Mouse (Mus musculus) thymus, postnatal 0 days (tissue): ENCODE results near the gene Gm10643. TPM values are rescaled to one million over a fixed set of nuclear protein-coding genes. Genes with fewer than 3 reads are reported as not detected.

Experiments used
- DNase-seq: peaks from one replicate; pipeline ENCODE4 v3.0.0-alpha.2; 2015; ENCODE audit warnings: low spot score
- polyA plus RNA-seq: library from polyadenylated mRNA; unstranded; fragments of >200 nt; fragmentation: Nextera tagmentation; extraction: Ambion mirVana; gene quantifications from 2 replicates; pipeline ENCODE4 v1.2.1, GENCODE M21; 2015

Gene Gm10643
- polyA plus RNA-seq, 1 experiment from 2014 or later: 0.90 TPM

DNA sequence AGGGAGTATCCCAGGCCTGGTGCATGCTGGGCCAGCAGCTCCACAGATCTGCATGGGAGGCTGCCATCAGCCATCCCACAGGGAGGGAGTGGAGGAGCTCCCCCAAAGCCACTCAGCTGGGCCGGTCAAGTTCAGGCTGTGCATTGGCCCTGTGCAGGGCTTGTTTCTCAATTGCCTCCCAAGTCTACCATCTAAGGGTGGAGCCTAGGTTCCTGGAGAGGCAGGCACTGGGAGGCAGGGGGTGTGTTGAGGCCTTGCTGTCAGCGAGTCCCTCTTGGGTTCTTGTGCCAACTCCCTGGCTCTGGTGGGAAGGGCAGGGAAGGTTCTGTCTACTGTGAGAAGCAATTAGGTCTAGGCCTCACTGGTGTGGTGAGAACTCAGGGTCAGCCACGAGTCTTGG is 7.0 kb upstream of the Gm10643 start:
- no peak for DNase-seq

DNA sequence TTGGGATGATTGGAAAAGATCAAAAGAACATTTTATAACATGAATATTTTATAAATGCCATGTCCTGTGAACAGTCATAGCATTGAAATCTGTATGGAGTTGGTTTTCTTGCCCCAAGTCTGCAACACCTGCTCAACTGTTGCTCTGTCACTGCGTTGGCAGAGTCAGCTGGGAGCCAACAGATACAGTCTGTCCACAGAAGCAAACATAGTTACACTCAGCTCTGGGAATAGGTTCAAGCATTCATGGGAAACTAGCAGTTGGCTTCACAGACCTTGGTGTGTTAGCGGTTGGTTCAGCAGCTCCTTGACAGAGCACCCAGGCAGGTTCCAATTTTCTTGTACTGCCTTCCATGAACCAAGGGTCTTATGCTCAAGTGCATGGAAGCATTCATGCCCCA is 5.7 kb upstream of the Gm10643 start:
- no peak for DNase-seq

- DNase-seq: no peak
These were observed 5.3 kb upstream of the Gm10643 start for GRCm38 (mm10) chr8:84070241-84070640.

GRCm38 (mm10) chr8:84069750-84070149 is 4.8 kb upstream of the Gm10643 start:
- DNase-seq: no peak

DNA sequence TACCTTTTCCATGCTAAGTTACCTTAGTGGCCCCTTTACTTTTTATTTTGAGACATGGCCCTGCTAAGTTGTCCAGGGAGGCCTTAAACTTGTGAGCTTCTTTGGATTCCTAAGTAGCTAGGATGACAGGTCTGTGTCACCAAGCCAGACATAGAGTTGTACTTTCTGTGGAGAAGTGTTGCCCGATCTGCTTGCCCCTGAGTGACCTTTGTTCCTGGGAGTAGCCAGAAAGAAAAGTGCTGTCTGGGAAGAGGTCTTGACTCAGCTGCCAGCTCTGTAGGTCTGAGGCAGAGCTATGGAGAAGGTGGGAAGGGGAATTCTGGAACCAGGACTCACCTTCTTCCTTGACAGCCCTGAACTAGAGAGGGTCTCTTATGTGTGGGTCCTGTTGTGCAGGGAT is 4.2 kb upstream of the Gm10643 start:
- DNase-seq: no peak

DNA sequence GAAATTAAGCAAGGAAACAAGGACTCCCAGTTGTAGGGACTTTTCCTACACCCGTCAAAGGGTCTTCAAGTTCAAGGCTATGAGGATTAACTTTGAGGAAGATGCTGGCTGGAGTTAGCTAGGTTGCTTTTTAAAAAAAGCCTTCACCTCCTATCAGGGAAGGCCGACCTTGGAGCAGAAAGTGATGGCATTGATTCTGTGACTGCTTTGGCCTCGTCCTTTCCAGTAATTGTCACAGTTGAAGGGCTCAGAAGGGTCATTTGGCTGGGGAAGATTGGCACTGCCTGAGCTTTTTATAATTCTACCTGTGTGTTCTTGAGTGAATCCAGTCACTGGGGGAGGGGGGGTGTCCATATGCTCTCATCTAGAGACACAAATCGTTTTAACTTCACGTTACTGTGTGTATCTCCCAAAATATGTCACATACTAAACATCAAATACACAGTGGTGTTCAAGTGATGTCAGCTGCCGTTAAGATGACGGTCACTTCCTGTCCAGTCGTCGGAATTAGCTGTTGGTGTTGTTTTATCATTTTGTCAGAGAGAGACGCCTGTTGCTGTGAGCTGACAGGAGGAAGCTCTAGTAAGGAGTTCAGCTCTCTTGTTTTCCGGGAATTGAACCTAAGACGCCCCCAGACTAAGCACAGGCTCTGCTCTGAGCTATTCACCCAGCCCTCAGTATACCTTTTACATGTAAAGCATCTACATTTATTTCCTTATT is 3.5 kb upstream of the Gm10643 start:
- no peak for DNase-seq

GRCm38 (mm10) chr8:84067911-84068310 is 3.0 kb upstream of the Gm10643 start:
- no peak for DNase-seq

DNA sequence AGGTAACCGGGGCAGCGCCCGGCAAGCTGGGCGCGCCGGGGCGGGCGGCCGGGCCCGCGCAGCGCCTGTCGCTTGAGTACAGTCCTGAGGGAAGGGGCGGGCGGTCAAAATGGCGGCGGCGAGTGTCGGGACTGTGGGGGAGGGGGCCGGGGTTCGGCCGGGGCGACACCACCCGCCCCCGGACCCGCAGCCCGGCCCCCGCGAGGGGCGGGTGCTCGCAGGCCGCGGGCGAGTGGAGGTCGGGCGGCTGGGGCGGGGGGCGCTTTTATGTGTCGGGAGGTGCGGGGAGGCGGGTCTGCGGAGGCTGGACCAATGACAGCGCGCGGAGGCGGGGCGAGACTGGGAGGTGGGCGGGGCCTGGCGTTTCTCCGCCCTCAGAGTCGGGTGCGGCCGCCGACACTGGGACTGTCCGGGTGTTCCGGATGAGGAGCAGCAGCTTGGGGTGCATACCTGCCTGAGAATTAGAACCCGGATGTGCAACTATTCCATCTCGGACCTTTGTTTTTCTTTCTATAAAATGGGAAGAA is 2.2 kb upstream of the Gm10643 start:
- peak; percentile 92 for DNase-seq

GRCm38 (mm10) chr8:84066291-84066930 is 1.5 kb upstream of the Gm10643 start, which contains the start of gene Rfx1:
Gene Rfx1 (plus strand): TSS chr8:84066834.
- peak; percentile 100 for DNase-seq

GRCm38 (mm10) chr8:84065457-84066072 is 628 bp upstream of the Gm10643 start:
- DNase-seq: no peak

DNA sequence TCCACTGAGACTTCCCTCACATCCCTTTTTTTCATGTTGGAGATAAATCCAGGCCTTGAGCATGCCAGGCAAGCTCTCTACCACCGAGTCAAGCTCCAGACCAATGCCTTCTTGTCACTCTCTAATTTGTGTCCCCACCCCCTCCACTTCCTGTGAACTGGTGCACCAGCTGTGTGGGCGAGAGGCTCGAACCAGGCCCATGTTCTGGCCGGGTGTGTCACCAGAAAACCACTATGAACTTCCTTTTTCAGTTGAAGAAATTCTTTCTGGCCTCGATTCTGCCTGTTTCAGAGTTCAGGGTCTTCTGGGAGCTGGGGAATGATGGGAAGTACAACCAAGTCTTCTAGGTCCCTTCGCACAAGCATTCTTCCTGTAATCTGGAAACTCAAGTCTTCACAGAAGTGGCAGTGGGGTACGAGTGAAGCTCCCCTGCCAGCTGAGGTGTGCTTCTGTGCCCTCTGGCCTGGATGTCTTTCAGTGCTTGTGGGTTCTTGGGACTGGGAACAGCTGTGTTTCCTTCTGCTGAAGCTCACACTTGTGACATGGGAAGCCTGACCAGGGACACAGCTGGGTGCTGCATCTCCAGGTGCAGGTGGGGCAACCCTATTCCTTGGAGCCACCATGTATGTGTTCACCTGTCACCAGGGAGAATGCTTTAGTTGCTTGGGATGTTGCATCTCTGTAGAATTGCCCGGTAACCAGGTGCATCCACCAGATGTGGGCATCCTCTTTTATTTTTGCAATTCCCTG is 901 bp downstream of the Gm10643 start:
- DNase-seq: peak; percentile 87

DNA sequence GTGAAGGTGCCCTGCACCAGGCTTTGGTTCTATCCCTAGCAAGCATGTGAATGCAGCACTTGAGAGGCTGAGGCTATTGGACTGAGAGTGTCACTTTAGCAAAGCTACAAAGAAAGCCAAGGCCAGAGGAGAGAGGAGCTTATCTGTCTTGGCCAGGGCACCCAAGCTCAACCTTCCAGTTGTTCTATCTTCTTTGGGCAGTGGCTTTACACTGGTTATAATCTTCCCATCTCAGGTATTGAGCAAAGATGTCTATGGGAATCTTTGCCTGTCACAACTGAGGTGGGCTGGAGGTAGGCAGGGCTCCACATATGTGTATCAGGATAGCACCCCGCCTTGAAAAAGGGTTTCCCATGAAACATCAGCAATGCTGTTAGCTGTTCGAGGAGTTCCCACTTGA is 4.7 kb downstream of the Gm10643 start:
- DNase-seq: no peak

- DNase-seq: no peak
These were observed 5.7 kb downstream of the Gm10643 start for GRCm38 (mm10) chr8:84059226-84059625.

- DNase-seq: no peak
These were observed 7.1 kb downstream of the Gm10643 start for GRCm38 (mm10) chr8:84057827-84058226.

DNA sequence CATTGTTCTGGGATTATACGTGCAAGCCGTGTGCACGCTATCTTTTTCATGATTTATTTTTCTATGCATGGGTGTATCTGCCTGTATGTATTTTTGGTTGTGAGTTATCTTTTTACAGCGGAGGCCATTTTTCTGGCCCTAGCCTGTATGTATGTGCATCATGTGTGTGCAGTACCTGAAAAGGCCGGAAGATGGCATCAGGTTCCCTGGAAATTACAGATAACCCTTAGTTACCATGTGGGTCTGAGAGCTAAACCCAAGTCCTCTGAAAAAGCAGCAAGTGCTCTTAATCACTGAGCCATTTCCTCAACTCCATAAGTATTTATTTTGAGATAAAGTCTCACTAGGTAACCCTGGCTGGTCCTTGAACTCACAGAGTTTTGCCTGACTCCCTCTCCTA is 11.7 kb downstream of the Gm10643 start:
- no peak for DNase-seq

- no peak for DNase-seq
These were observed 12.2 kb downstream of the Gm10643 start for GRCm38 (mm10) chr8:84052746-84053145.

GRCm38 (mm10) chr8:84048171-84048570 is 16.8 kb downstream of the Gm10643 start:
- DNase-seq: no peak

DNA sequence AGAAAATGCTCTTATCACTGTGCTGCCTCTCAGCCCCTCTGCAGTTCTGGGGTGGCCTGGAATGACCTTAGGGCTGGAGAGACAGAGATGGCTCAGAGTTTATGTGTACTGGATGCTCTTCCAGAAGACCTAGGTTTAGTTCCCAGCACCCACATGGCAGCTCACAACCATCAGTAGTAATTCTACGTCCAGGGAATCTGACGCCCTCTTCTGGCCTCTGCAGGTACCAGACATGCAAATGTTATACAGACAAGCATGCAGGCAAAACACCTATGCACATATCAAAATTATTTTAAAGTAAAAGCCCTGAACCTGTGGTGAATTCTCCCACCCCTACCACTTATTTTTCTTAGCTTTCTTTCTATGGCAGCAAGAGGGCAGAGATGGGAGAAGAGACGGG is 18.4 kb downstream of the Gm10643 start:
- no peak for DNase-seq

DNA sequence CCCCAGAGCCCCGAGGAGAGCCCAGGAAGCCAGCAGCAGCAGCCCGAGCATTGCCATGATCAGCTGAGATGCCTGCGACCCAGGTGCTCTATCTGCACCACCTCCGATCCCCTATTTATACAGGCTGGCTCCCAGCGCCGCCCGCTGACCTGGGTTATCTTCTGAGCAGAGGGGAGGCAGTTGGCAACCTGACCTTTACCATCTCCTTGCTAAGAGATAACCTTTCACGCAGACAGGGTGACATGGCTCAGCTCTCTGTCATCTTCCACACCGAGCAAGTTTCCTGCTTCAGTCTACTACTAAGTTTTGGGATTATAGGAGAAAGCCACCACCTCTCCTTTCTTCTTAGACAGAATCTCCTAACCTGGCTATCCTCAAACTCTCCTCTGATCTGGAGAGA is 20.0 kb downstream of the Gm10643 start, which contains the start of gene Rln3:
TSS of gene Rln3 (minus strand) at position 101 of the 400 bp plus-strand sequence.
- no peak for DNase-seq

GRCm38 (mm10) chr8:84044103-84044502 is 20.8 kb downstream of the Gm10643 start:
- DNase-seq: no peak

- no peak for DNase-seq
These were observed 22.0 kb downstream of the Gm10643 start for GRCm38 (mm10) chr8:84042948-84043342.
